Mouse (Mus musculus) kidney, embryonic 15.5 days (tissue): ENCODE measurements around the gene Foxs1. TPM values are rescaled to one million over a fixed set of nuclear protein-coding genes. Genes with fewer than 3 reads are reported as not detected.

ENCODE experiments used
- ATAC-seq: fragments of 200-750 bp; cut with Nextera tagmentation; replicated peaks from 2 replicates; pipeline ENCODE4 v1.8.0; 2017; ENCODE audit warnings: moderate TSS enrichment; ENCODE audit not compliant: low FRiP score
- H3K27ac ChIP-seq: fragments of 300-500 bp; sonication (generic); 2 replicates; pipeline ENCODE4 v1.5.1; 2015; ENCODE audit warnings: mild to moderate bottlenecking, inconsistent platforms
- H3K27me3 ChIP-seq: fragments of 300-500 bp; sonication (generic); 2 replicates; pipeline ENCODE4 v1.6.1; 2015; ENCODE audit warnings: inconsistent platforms
- H3K36me3 ChIP-seq: fragments of 300-500 bp; sonication (generic); 2 replicates; pipeline ENCODE4 v1.6.1; 2015; ENCODE audit warnings: inconsistent platforms
- H3K4me1 ChIP-seq: fragments of 300-500 bp; sonication (generic); 2 replicates; pipeline ENCODE4 v1.6.1; 2015; ENCODE audit warnings: inconsistent platforms
- H3K4me2 ChIP-seq: fragments of 300-500 bp; sonication (generic); 2 replicates; pipeline ENCODE4 v1.6.1; 2015; ENCODE audit warnings: moderate library complexity, mild to moderate bottlenecking, inconsistent platforms
- H3K4me3 ChIP-seq: fragments of 300-500 bp; sonication (generic); replicated peaks from 2 replicates; pipeline ENCODE4 v1.5.1; 2015; ENCODE audit warnings: mild to moderate bottlenecking, inconsistent platforms
- H3K9ac ChIP-seq: fragments of 300-500 bp; sonication (generic); 2 replicates; pipeline ENCODE4 v1.6.1; 2015; ENCODE audit warnings: mild to moderate bottlenecking, inconsistent platforms
- H3K9me3 ChIP-seq: fragments of 300-500 bp; sonication (generic); replicated peaks from 2 replicates; pipeline ENCODE4 v1.6.1; 2016; ENCODE audit warnings: inconsistent platforms
- WGBS: fragments of 180-500 bp; shearing (Covaris S2); methylation state at CpG from one replicate; pipeline ENCODE4 v1.1.7; 2015; ENCODE audit warnings: mixed read lengths; 5-methylcytosine and 5-hydroxymethylcytosine counted together
- polyA plus RNA-seq: library from polyadenylated mRNA; unstranded; fragments of >200 nt; fragmentation: Nextera tagmentation; extraction: Ambion mirVana; gene quantifications from 2 replicates; pipeline ENCODE4 v1.2.1, GENCODE M21; 2015

Foxs1 gene
- polyA plus RNA-seq: 5.1 and 6.9 TPM in 2 replicates

DNA sequence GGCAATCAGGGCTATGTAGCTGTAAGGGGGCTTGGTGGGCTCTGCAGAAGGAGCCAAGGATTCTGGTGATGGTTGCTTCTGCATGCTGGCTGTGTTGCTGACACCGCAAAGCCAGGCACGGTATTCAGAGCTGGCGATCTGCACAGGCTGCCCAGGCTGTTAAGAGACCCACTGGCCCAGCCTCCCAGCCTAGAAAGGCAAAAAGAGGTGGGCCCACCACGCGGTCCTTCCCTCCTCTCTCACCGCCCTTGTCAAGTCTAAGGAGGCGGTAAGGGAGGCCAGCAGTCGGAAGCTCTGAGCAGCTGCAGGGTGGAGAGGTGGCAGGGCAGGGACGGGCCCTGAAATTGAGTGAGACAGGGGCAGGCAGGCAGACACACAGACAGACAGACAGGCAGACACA lies at the start of gene Foxs1:
Gene Foxs1 (minus strand): TSS at position 161 of the 400 bp plus-strand sequence.
- peak; percentile 59 for ATAC-seq
- Histone ChIP-seq H3K4me3 (peak within 1 kb of the TSS; percentile 15), H3K9me3 (no peaks in the 10 kb centered on the region), H3K4me1 (peaks cover 56% of the 10 kb centered on the region), H3K36me3 (no peaks in the 10 kb centered on the region), H3K27me3 (peaks cover 16% of the 10 kb centered on the region; the same call in 1 of the 2 replicates), H3K4me2 (peak within 1 kb of the TSS; percentile 39), H3K9ac (peak within 1 kb of the TSS; percentile 21; the same call in 1 of the 2 replicates), H3K27ac (peak within 1 kb of the TSS; percentile 78)
- 22% methylated on average over 9 of the region's 9 CpGs for WGBS

GRCm38 (mm10) chr2:152976991-152977390 lies 44.0 kb upstream of the Foxs1 start:
- WGBS: 69% methylated on average over 3 of the region's 3 CpGs
- no peak overlapping the region for H3K4me3 ChIP-seq
- H3K27me3 ChIP-seq: no peaks in the 10 kb centered on the region
- no peak for ATAC-seq
- H3K9ac ChIP-seq: no peak overlapping the region
- H3K4me2 ChIP-seq: no peak overlapping the region
- H3K9me3 ChIP-seq: no peaks in the 10 kb centered on the region
- no peak overlapping the region for H3K27ac ChIP-seq
- no peaks in the 10 kb centered on the region for H3K4me1 ChIP-seq
- H3K36me3 ChIP-seq: no peaks in the 10 kb centered on the region

- ATAC-seq: no peak
- 71% methylated on average over 4 of the region's 4 CpGs for WGBS
- Histone ChIP-seq H3K27ac (no peak overlapping the region), H3K4me1 (peaks cover 3% of the 10 kb centered on the region; the same call in 1 of the 2 replicates), H3K9me3 (no peaks in the 10 kb centered on the region), H3K9ac (no peak overlapping the region), H3K4me2 (no peak overlapping the region), H3K27me3 (no peaks in the 10 kb centered on the region), H3K36me3 (no peaks in the 10 kb centered on the region), H3K4me3 (no peak overlapping the region)
Measured at GRCm38 (mm10) chr2:152965555-152965954, 32.5 kb upstream of the Foxs1 start.

DNA sequence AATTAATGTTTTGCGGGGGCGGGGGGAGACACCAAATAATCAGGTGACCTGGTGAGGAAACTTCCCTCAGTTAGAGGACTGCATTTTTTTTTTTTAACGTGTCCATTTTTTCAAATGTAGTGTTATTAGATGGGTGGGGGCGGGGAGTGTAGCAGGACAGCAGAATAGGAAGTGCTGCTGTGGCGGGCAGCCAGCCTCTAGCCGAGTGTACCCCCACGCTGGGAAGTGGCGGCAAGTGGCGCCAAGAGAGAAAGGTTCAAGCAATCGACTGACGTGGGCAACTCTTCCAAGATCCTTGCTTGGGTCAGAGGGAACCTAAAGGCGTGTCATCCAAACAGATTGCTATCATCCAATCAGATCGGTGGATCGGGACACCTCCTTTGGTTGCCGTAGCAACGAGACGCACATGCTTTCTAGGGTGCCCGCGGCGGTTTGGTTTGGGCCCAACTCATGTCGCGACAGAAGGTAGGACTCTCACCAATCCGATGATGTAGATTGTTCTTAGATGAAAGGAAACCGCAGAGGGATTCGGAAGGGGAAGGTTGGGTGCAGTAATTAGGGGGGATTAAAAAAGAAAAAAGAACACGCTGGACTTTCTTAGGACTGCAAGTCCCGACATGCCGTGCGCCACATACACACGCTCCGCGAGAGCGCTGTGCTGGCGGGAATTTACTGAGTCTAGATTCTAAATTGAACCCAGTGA lies 29.2 kb upstream of the Foxs1 start, which contains the start of gene Ttll9:
Gene Ttll9 (plus strand): TSS at position 395 of the 703 bp plus-strand sequence.
- ATAC-seq: peak; percentile 92
- WGBS: 2% methylated on average over 34 of the region's 34 CpGs

GRCm38 (mm10) chr2:152958116-152958515 lies 25.1 kb upstream of the Foxs1 start:
- Histone ChIP-seq H3K27me3 (peaks cover 10% of the 10 kb centered on the region; the same call in 1 of the 2 replicates), H3K4me2 (no peak overlapping the region), H3K36me3 (no peaks in the 10 kb centered on the region), H3K9me3 (no peaks in the 10 kb centered on the region), H3K9ac (no peak overlapping the region), H3K27ac (no peak overlapping the region), H3K4me3 (no peak overlapping the region), H3K4me1 (peaks cover 6% of the 10 kb centered on the region; the same call in 1 of the 2 replicates)
- ATAC-seq: no peak
- 74% methylated on average over 3 of the region's 3 CpGs for WGBS

More for the DNA sequence above, 29.2 kb upstream of the Foxs1 start, which contains the start of gene Ttll9:
- Histone ChIP-seq H3K27me3 (no peaks in the 10 kb centered on the region; the same call in 1 of the 2 replicates), H3K4me3 (peak within 1 kb of the TSS; percentile 56), H3K9ac (peak within 1 kb of the TSS; percentile 42; the same call in 1 of the 2 replicates), H3K4me2 (peak within 1 kb of the TSS; percentile 87), H3K36me3 (no peaks in the 10 kb centered on the region), H3K27ac (no peak within 1 kb of the TSS), H3K9me3 (no peaks in the 10 kb centered on the region), H3K4me1 (peaks cover 3% of the 10 kb centered on the region; the same call in 1 of the 2 replicates)

GRCm38 (mm10) chr2:152951850-152952720 lies 19.1 kb upstream of the Foxs1 start:
- H3K4me2 ChIP-seq: peak overlapping the region; percentile 92
- no peaks in the 10 kb centered on the region for H3K9me3 ChIP-seq
- H3K4me3 ChIP-seq: peak overlapping the region; percentile 61
- H3K36me3 ChIP-seq: no peaks in the 10 kb centered on the region
- H3K4me1 ChIP-seq: peaks cover 27% of the 10 kb centered on the region
- H3K9ac ChIP-seq: peak overlapping the region; percentile 57
- H3K27me3 ChIP-seq: peaks cover 66% of the 10 kb centered on the region
- no peak for ATAC-seq
- 0 out of 2 replicates have a peak overlapping the region, but pooled peaks have one; percentile 28 for H3K27ac ChIP-seq
- WGBS: 12% methylated on average over 13 of the region's 13 CpGs

DNA sequence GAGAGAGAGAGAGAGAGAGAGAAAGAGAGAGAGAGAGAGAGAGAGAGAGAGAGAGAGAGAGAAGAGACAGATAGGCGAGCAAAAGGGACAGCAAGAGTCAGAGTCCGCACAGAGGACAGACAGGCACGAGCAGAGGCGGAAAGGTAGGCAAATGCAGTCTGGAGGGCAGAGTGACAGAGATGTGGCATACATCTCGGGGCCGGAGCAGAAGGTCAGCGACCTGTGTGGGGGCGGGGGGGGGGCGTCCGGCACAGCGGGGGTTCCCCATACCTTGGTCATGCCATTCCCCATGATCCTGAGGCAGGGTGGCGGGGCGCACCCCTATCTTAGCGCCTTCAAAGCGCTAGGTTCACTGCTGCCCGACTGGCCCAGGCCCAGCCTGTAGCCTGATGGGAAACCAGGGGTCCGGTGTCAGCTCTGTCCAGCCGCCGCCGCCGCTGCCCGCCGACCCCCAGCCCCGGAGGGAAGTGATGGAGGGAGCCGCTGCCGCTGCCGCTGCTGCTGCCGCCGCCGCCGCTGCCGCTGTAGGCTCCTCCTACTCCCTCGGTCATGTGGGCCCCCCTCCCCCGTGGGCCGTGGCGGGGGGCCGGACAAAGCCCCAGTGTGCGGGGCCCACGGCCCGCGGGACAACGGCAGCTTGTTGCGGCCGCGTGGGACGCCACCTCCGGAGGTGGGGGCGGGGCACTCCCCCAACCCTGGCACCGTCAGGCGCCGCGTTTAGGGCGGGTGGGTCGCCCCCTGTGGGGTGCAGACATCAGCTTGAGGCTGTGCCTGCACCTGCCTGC lies 18.2 kb upstream of the Foxs1 start, which contains the start of gene Dusp15:
Gene Dusp15 (minus strand): TSS at position 634 of the 785 bp plus-strand sequence.
- Histone ChIP-seq H3K4me2 (peak within 1 kb of the TSS; percentile 92), H3K36me3 (no peaks in the 10 kb centered on the region), H3K27me3 (peaks cover 74% of the 10 kb centered on the region), H3K9ac (peak within 1 kb of the TSS; percentile 57), H3K27ac (0 out of 2 replicates have a peak within 1 kb of the TSS, but pooled peaks have one; percentile 28), H3K9me3 (no peaks in the 10 kb centered on the region), H3K4me3 (peak within 1 kb of the TSS; percentile 61), H3K4me1 (peaks cover 27% of the 10 kb centered on the region)
- ATAC-seq: peak; percentile 57
- WGBS: under 1% methylated on average over 54 of the region's 54 CpGs

- Histone ChIP-seq H3K27me3 (peaks cover 82% of the 10 kb centered on the region), H3K27ac (no peak overlapping the region), H3K9me3 (no peaks in the 10 kb centered on the region), H3K4me3 (peak overlapping the region; percentile 61), H3K4me1 (peaks cover 27% of the 10 kb centered on the region), H3K9ac (peak overlapping the region; percentile 57; the same call in 1 of the 2 replicates), H3K36me3 (no peaks in the 10 kb centered on the region), H3K4me2 (peak overlapping the region; percentile 92)
- no peak for ATAC-seq
- 37% methylated on average over 11 of the region's 11 CpGs for WGBS
Measured at GRCm38 (mm10) chr2:152950358-152951064, 17.5 kb upstream of the Foxs1 start.

DNA sequence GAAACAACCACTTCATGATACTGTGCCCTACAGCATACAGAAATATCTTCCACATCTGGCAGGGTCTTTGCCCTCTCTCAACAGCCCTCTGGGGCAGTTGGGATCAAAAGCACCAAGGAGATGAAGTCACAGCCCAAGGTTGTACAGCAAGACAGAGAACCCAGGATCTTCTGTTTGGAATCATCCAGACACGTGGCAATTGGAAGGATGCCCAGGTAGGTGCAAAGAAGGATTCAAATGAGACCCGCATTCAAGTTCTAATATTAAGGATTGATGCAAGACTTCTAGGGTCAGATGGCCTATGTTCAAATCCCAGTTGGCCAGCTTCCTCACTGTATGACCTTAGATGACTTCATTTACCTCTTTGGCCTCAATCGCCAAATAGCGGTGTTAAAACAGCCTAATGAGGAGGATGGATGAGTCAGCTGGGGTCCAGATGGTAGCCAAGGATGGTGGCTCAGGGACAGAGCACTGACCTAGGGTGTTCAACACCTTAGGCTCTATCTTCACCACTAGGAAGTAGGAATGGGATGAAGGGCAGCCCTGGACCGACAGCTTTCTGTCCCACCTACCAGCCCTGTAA lies 15.5 kb upstream of the Foxs1 start:
- no peak for ATAC-seq
- WGBS: 91% methylated on average over 5 of the region's 5 CpGs
- Histone ChIP-seq H3K4me1 (peaks cover 27% of the 10 kb centered on the region), H3K4me3 (no peak overlapping the region), H3K4me2 (no peak overlapping the region), H3K36me3 (no peaks in the 10 kb centered on the region), H3K9me3 (no peaks in the 10 kb centered on the region), H3K27ac (no peak overlapping the region), H3K27me3 (peaks cover 93% of the 10 kb centered on the region), H3K9ac (no peak overlapping the region)

DNA sequence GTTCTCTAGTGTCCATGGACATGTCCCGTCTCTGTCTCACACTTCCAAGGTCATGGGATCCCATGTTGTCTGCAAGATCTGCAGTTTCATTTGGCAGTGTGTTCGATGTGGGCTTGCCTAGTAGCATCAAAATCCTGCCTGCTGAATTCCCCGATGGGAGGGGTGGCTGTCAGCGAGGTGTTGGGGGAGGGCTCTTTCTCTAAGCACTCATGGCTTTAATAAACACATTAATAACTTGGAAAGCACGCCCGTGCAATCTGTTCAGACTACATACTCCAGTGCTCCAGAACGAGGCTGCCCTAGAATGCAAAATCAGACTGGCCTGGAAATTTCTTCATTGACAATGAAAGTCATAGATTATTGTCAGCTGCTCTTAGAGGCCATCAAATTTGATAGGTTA lies 14.1 kb upstream of the Foxs1 start:
- Histone ChIP-seq H3K4me2 (no peak overlapping the region), H3K9me3 (no peaks in the 10 kb centered on the region), H3K4me3 (no peak overlapping the region), H3K27me3 (peaks cover 99% of the 10 kb centered on the region), H3K4me1 (peaks cover 36% of the 10 kb centered on the region), H3K36me3 (no peaks in the 10 kb centered on the region), H3K27ac (no peak overlapping the region), H3K9ac (no peak overlapping the region)
- 55% methylated on average over 7 of the region's 7 CpGs for WGBS
- ATAC-seq: no peak
